Mouse (Mus musculus): ENCODE results near the gene Dynlrb2.

- TF ChIP-seq CTCF (IDR thresholded peaks at IDR 0.05; ENCODE audit: low read depth, low read length) (no peak), POLR2A (IDR thresholded peaks at IDR 0.05; ENCODE audit: insufficient read depth, low read length) (no peak)
Measured at GRCm38 (mm10) chr8:116540136-116540535, 35.4 kb downstream of the Dynlrb2 start.
